ENCODE assay signal across 13 mouse cellular contexts in the genomic region with DNA sequence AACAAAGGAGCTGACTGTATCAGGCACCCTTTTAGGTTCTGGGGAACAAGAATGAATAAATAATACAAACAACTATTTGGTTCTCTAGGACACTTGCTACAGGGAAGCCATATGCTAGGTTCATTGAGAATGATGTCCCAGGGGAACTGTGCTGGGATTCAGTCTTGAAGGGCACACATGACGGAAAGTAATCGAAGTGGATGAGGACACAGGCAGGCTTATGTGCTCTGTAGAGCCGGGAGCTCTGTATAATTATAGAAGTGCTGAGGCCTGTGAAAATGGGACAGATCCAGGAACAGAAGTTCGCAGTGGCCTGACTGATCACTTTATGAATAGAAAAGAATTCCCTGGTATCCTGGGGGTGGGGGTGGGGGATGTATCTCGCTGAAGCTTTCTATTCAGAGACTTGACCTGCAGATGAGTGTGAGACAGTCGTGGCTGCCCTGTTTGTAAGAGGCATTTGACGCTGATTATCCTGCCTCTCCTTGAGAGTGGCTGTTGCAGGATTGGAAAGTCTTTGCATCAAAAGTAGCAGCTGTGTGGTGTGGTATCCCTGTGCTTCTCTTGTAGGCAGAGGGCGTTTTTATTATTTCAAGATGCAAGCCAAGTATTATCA.
DNase-seq lines count a peak whose midpoint lies in the region; ATAC-seq lines count a peak whose summit lies in the region.
"Had no signal": no experiment of that assay in that cellular context is flagged by ENCODE, and none has a peak within 500 bp of the region (broad histone marks: within the 10 kb centered on the region; RNA-seq: fewer than 3 reads in every experiment).

No protein-coding gene starts in this region.

- no peaks in the 10 kb centered on the region for H3K36me3 ChIP-seq in forebrain, embryonic 14.5 days (ENCODE audit: control insufficient read depth, insufficient read depth, low read length)
- H3K36me3 ChIP-seq in forebrain, embryonic 10.5 days (replicated peaks), result no peaks in the 10 kb centered on the region
- H3K36me3 ChIP-seq in midbrain, embryonic 10.5 days, result no peaks in the 10 kb centered on the region
- H3K36me3 ChIP-seq in midbrain, embryonic 15.5 days (replicated peaks), result no peaks in the 10 kb centered on the region
- no peaks in the 10 kb centered on the region for H3K36me3 ChIP-seq in limb, embryonic 10.5 days
- H3K36me3 ChIP-seq: liver, embryonic 15.5 days; stomach, embryonic 15.5 days had no signal

- WGBS in forebrain, embryonic 14.5 days, result 27% methylated on average over 8 of the region's 8 CpGs
- 44% methylated on average over 8 of the region's 8 CpGs for WGBS in forebrain, embryonic 10.5 days
- WGBS in midbrain, embryonic 10.5 days, result 26% methylated on average over 8 of the region's 8 CpGs
- 8% methylated on average over 8 of the region's 8 CpGs for WGBS in midbrain, embryonic 15.5 days
- 67% methylated on average over 8 of the region's 8 CpGs for WGBS in limb, embryonic 10.5 days

- no peak overlapping the region for H3K9ac ChIP-seq in forebrain, embryonic 14.5 days (ENCODE audit: low read length)
- no peak overlapping the region for H3K9ac ChIP-seq in midbrain, embryonic 15.5 days
- H3K9ac ChIP-seq: liver, embryonic 15.5 days; stomach, embryonic 15.5 days had no signal

- ATAC-seq in forebrain, embryonic 14.5 days, result peak; percentile 29; the same call in 1 of the 2 replicates
- no peak; the same call in 1 of the 2 replicates for ATAC-seq in midbrain, embryonic 15.5 days (replicated peaks)

- H3K4me2 ChIP-seq in forebrain, embryonic 14.5 days (ENCODE audit: low read length), result no peak overlapping the region
- no peak overlapping the region for H3K4me2 ChIP-seq in midbrain, embryonic 15.5 days
- H3K4me2 ChIP-seq: liver, embryonic 15.5 days; stomach, embryonic 15.5 days had no signal

- peaks cover 10% of the 10 kb centered on the region; the same call in 1 of the 2 replicates for H3K4me1 ChIP-seq in forebrain, embryonic 14.5 days (ENCODE audit: control insufficient read depth, insufficient read depth, low read length)
- H3K4me1 ChIP-seq in forebrain, embryonic 10.5 days, result peaks cover 18% of the 10 kb centered on the region
- peaks cover 16% of the 10 kb centered on the region for H3K4me1 ChIP-seq in midbrain, embryonic 10.5 days
- peaks cover 7% of the 10 kb centered on the region for H3K4me1 ChIP-seq in midbrain, embryonic 15.5 days
- H3K4me1 ChIP-seq in limb, embryonic 10.5 days, result peaks cover 28% of the 10 kb centered on the region
- H3K4me1 ChIP-seq: liver, embryonic 15.5 days; stomach, embryonic 15.5 days had no signal

- DNase-seq in forebrain, embryonic 14.5 days (ENCODE audit: low spot score), result peak; percentile 47
- no peak for DNase-seq in forebrain, embryonic 10.5 days (ENCODE audit: extremely low spot score, low spot score)
- peak; percentile 30 for DNase-seq in midbrain, embryonic 10.5 days (ENCODE audit: low spot score)
- DNase-seq in limb, embryonic 10.5 days (ENCODE audit: low spot score), result no peak
- DNase-seq in thymus, postnatal 25 days, result no peak
- DNase-seq in lung, postnatal 10 days, result no peak
- DNase-seq in kidney, postnatal 25 days, result no peak
- DNase-seq: B cell, adult 2 months; kidney, postnatal 10 days; right cerebral cortex, postnatal 4 days had no signal

- H3K27me3 ChIP-seq in forebrain, embryonic 14.5 days (replicated peaks; ENCODE audit: control insufficient read depth, insufficient read depth, low read length), result no peaks in the 10 kb centered on the region
- H3K27me3 ChIP-seq in forebrain, embryonic 10.5 days (ENCODE audit: poor library complexity, severe bottlenecking), result no peaks in the 10 kb centered on the region
- no peaks in the 10 kb centered on the region for H3K27me3 ChIP-seq in midbrain, embryonic 10.5 days (ENCODE audit: low read depth, poor library complexity, severe bottlenecking)
- H3K27me3 ChIP-seq in midbrain, embryonic 15.5 days (replicated peaks), result no peaks in the 10 kb centered on the region
- H3K27me3 ChIP-seq in limb, embryonic 10.5 days (ENCODE audit: low read depth, poor library complexity, severe bottlenecking), result no peaks in the 10 kb centered on the region
- H3K27me3 ChIP-seq: liver, embryonic 15.5 days; stomach, embryonic 15.5 days had no signal

- no peak overlapping the region for H3K4me3 ChIP-seq in forebrain, embryonic 14.5 days (ENCODE audit: low read depth, low read length)
- H3K4me3 ChIP-seq in forebrain, embryonic 10.5 days, result no peak overlapping the region
- no peak overlapping the region for H3K4me3 ChIP-seq in midbrain, embryonic 10.5 days
- H3K4me3 ChIP-seq in midbrain, embryonic 15.5 days, result no peak overlapping the region
- H3K4me3 ChIP-seq in limb, embryonic 10.5 days, result no peak overlapping the region
- H3K4me3 ChIP-seq: liver, embryonic 15.5 days; stomach, embryonic 15.5 days had no signal

- no peak overlapping the region for H3K27ac ChIP-seq in forebrain, embryonic 14.5 days (ENCODE audit: low read depth, low read length)
- H3K27ac ChIP-seq in forebrain, embryonic 10.5 days, result no peak overlapping the region
- H3K27ac ChIP-seq in midbrain, embryonic 10.5 days (replicated peaks), result peak overlapping the region; percentile 19
- no peak overlapping the region for H3K27ac ChIP-seq in midbrain, embryonic 15.5 days
- peak overlapping the region; percentile 14; the same call in 1 of the 2 replicates for H3K27ac ChIP-seq in limb, embryonic 10.5 days
- H3K27ac ChIP-seq: liver, embryonic 15.5 days; stomach, embryonic 15.5 days had no signal

- H3K9me3 ChIP-seq in forebrain, embryonic 14.5 days (replicated peaks; ENCODE audit: control insufficient read depth, low read length), result no peaks in the 10 kb centered on the region
- no peaks in the 10 kb centered on the region for H3K9me3 ChIP-seq in forebrain, embryonic 10.5 days
- H3K9me3 ChIP-seq in midbrain, embryonic 10.5 days (replicated peaks), result no peaks in the 10 kb centered on the region
- H3K9me3 ChIP-seq in midbrain, embryonic 15.5 days, result no peaks in the 10 kb centered on the region
- no peaks in the 10 kb centered on the region for H3K9me3 ChIP-seq in limb, embryonic 10.5 days (replicated peaks)
- H3K9me3 ChIP-seq: liver, embryonic 15.5 days; stomach, embryonic 15.5 days had no signal

Comparison
In these comparisons a context has a peak if more than half of its experiments do, and no peak if none do; other contexts are left out.
1. DNase-seq: peak in forebrain, embryonic 14.5 days (single experiment) and midbrain, embryonic 10.5 days (single experiment); none in forebrain, embryonic 10.5 days (single experiment), limb, embryonic 10.5 days (single experiment), thymus, postnatal 25 days (single experiment), lung, postnatal 10 days (single experiment) and kidney, postnatal 25 days (0 of 2).
2. H3K27ac ChIP-seq: peak in midbrain, embryonic 10.5 days (single experiment) and limb, embryonic 10.5 days (single experiment); none in forebrain, embryonic 14.5 days (single experiment), forebrain, embryonic 10.5 days (single experiment) and midbrain, embryonic 15.5 days (single experiment).